Mouse (Mus musculus) megakaryocyte-erythroid progenitor cell, adult 5-6 weeks (primary cell): ENCODE results near the gene Gin1. TPM values are rescaled to one million over a fixed set of nuclear protein-coding genes. Genes with fewer than 3 reads are reported as not detected.
A peak's percentile ranks its signal among the peaks of the same experiment; 100 is the strongest.
"Not testable (repeated sequence)": the region's sequence is repeated elsewhere in the genome, so short reads cannot be mapped to it uniquely, and the experiment has no call there.

Source experiments
- ATAC-seq: replicated peaks from 2 replicates; pipeline ENCODE4 v1.8.0; 2016; ENCODE audit warnings: mild to moderate bottlenecking, inconsistent platforms; ENCODE audit not compliant: severe bottlenecking, poor library complexity, low FRiP score, low TSS enrichment
- total RNA-seq, 2 experiments: library from RNA; stranded (forward) in 1 of 2; stranded (reverse) in 1 of 2; fragments of 200-1000, 215-1000 nt in 1 of 2; fragments of >200 nt in 1 of 2; fragmentation: Nextera tagmentation in 1 of 2; gene quantifications; 2 replicates each; pipeline ENCODE4 v1.2.3; 2014 to 2017

The Gin1 gene
- total RNA-seq (2014; fragmentation: Nextera tagmentation): 24.4 and 45.6 TPM in 2 replicates
- 20.6 and 26.7 TPM in 2 replicates for total RNA-seq (2017)

GRCm38 (mm10) chr1:97769904-97770753 is at the start of gene Gin1, which contains the start of gene Ppip5k2:
Gene Gin1 (plus strand): TSS chr1:97770172.
Gene Ppip5k2 (minus strand): TSS chr1:97770411.
- peak; percentile 89 for ATAC-seq

GRCm38 (mm10) chr1:97726730-97727129 is 43.2 kb upstream of the Gin1 start:
- ATAC-seq: peak; percentile 89

GRCm38 (mm10) chr1:97729339-97729738 is 40.6 kb upstream of the Gin1 start:
- peak; percentile 60; the same call in 1 of the 2 replicates for ATAC-seq

DNA sequence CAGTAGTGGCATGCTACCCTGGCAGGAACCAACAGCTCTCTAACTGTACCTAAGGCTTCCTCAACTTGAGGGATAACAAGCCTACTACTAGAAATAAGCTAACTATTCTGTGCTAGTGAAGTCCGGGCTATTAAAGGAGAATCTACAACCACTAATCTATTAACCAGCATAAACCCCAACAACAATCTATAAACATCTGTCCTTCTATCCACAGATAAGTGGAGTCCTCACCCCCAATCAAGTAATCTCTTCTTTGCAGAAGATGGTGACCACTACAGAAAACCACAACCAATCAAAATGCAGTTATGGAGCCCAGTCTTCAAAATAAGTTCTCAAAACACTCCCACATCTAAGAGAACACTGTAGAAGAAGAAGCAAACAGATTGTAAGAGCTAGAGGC is 26.9 kb upstream of the Gin1 start:
- peak; percentile 94 for ATAC-seq

GRCm38 (mm10) chr1:97745712-97746111 is 24.3 kb upstream of the Gin1 start:
- ATAC-seq: no peak

DNA sequence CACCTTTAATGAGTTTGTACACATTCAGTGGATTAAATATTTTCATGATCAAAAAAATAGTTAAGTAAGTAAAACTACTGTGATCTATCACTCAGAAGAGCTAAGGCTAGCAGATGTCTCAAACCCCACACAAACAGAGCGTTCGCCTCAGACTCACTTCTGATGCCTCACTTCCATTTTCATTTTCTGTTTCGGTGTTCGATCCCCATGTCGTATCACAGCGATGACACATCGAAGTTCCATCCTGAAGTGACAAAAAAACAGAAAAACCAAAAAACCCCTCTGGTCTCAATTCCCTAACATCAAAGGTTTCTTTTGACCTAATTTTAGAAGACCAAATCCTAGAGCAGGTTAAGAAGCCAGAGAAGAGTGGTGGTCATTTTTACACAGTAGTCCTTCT is 23.7 kb upstream of the Gin1 start:
- ATAC-seq: no peak

DNA sequence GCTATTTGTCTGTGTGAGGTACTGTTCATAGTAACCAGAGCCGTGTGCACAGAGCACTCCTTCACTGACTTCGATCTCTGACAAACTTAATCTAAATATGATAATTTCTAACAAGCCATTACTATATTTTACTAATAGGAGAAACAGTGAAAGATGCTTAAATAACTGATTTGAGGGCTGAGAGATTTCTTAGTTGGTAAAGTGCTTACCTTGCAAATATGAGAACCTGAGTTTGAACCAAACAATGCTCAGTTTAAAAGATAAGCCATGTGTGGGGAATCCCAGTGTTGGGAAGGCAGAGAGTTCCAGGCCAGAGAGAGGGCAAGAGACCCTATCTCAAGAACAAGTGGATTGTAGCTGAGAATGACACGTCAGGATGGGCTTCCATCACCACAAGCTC is 21.8 kb upstream of the Gin1 start:
- ATAC-seq: no peak

GRCm38 (mm10) chr1:97753216-97753615 is 16.8 kb upstream of the Gin1 start:
- ATAC-seq: no peak

DNA sequence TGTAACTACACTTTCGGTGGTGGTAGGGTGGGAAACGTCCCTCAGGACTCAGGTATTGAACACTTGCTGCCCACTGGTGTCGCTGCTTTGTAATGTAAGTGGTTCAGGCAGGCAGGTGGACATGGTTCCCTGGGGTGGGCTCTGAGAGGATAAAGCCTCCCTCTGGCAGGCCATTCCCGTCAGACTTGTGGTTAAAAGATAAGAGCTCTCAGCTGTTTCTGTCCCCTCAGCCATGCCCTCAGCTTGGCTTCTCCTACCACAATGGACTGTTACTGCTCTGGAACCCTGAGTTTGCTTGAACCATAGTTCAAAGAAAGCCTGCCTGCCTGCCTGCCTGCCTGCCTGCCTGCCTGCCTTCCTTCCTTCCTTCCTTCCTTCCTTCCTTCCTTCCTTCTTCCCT is 15.6 kb upstream of the Gin1 start:
- peak; percentile 67 for ATAC-seq

DNA sequence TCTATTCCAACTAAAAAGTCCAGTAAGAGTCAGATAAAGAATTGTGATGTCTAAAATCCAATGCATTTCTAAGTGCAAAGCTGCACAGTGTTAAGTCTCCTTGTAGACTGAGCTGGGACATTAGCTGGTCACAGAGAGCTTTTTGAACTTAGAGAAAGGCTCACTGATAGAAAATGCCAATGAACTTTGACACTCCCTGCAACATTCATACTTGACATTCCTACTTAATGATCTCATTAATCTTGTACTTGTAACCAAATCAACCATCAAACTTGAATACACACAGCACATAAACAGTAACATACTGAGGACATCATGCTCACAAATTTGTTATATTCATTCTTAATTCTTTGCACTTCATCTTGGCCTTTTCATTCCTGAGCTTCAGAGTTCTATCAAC is 10.1 kb upstream of the Gin1 start:
- ATAC-seq: no peak

- no peak for ATAC-seq
Observed at GRCm38 (mm10) chr1:97760598-97760997, 9.4 kb upstream of the Gin1 start.

GRCm38 (mm10) chr1:97761477-97761876 is 8.5 kb upstream of the Gin1 start:
- ATAC-seq: no peak

DNA sequence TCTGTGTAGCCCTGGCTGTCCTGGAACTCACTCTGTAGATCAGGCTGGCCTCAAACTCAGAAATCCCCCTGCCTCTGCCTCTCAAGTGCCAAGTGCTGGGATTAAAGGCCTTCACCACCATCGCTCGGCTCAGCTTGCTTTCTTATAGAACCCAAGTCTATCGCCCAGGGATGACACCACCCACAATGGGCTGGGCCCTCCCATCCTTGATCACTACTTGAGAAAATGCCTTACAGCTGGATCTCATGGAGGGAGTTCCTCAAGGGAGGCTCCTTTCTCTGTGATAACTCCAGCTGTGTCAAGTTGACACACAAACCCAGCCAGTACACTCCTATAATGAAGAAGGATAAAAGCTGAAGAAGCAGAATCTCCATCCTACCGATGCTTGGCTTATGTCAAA is 4.3 kb upstream of the Gin1 start:
- not testable (repeated sequence) for ATAC-seq

DNA sequence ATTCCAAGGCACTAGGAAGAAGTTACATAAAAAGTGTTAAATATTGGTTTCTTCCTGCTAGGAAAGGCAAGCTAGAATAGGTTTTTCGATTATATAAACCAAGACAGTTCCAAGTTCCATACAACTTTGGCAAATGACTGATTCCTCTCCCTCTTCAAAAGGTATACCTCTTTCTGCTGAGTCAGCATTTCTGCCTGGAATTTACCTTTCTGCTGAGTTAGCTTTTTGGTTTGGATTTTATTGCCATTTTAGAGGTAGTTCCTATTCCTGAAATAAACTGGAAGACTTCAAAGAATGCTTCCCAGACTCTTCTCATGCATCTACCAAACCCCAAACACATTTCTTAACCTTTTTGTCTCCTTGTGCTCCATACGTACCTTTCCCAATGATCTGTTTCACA is 1.9 kb upstream of the Gin1 start:
- ATAC-seq: no peak

DNA sequence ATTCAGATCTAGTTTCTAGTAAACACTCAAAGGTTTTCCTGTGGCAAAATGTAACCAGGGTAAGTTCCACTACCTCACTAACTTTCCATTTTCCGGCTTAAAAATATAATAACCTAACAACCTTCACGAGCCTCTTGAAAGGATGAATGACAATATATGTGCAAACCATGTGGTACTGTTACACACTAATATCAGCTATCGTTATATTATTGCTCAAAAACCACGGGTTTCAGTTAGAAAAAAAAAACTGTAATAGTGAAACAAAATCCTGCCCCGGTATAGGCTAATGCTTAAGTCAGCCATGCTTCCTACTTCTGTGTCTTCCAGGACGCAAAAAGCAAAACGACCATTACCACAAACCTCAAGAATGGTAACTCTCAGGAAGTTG is 1.1 kb upstream of the Gin1 start:
- ATAC-seq: peak; percentile 3; the same call in 1 of the 2 replicates

GRCm38 (mm10) chr1:97769294-97769903 is 573 bp upstream of the Gin1 start:
- peak; percentile 42 for ATAC-seq

- ATAC-seq: no peak
Observed at GRCm38 (mm10) chr1:97771118-97771517, 1.1 kb downstream of the Gin1 start.

DNA sequence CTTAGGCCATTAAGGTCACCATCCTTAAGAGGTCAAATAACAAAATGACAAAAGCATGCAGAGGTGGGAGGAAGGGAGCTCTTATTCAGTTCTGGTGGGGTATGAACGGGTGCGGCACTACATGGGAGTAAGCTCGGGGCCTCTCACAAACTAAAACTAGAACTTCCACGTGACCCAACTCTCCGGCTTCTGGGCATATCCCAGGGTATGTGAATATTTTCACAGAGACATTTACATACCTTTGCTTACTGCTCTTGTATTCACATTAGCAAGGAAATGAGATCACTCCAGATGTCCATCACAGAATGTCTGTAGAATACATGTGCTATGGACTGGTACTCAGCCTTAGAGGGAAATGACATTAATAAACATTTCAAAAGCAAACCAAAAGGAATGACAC is 1.8 kb downstream of the Gin1 start:
- no peak for ATAC-seq

- no peak for ATAC-seq
Observed at GRCm38 (mm10) chr1:97773362-97773761, 3.4 kb downstream of the Gin1 start.

GRCm38 (mm10) chr1:97773973-97774372 is 4.0 kb downstream of the Gin1 start:
- no peak for ATAC-seq

- no peak for ATAC-seq
Observed at GRCm38 (mm10) chr1:97781674-97782073, 11.7 kb downstream of the Gin1 start.
